Mouse (Mus musculus) small intestine, adult 2 months (tissue): Measurements from ENCODE around the gene Yae1d1.
"Not testable (repeated sequence)": the region's sequence is repeated elsewhere in the genome, so short reads cannot be mapped to it uniquely, and the experiment has no call there.

ENCODE experiments used
- CTCF ChIP-seq: fragments of 200-500 bp; IDR thresholded peaks from 2 replicates; pipeline ENCODE4 v1.5.1; 2012; ENCODE audit warnings: low read depth, mild to moderate bottlenecking, control low read depth, inconsistent platforms, low read length, moderate library complexity, mixed read lengths; ENCODE audit not compliant: insufficient replicate concordance, insufficient read length; ENCODE audit errors: extremely low read depth
- POLR2A ChIP-seq: fragments of 200-500 bp; IDR thresholded peaks from 2 replicates; pipeline ENCODE4 v1.6.1; 2012; ENCODE audit warnings: low read depth, mild to moderate bottlenecking, control low read depth, inconsistent platforms, low read length, moderate library complexity

- TF ChIP-seq POLR2A, CTCF: not testable (repeated sequence)
Observed at GRCm38 (mm10) chr13:17950581-17950980, 42.6 kb downstream of the Yae1d1 start.
